Mouse (Mus musculus) B cell, adult (primary cell): ENCODE data around the gene Ugt3a1. TPM values are rescaled to one million over a fixed set of nuclear protein-coding genes. Genes with fewer than 3 reads are reported as not detected.

Experiments
- total RNA-seq: library from RNA; stranded (reverse); gene quantifications from 4 replicates; pipeline ENCODE4 v1.2.4, GENCODE M21; 2023; ENCODE audit not compliant: inconsistent age

The Ugt3a1 gene
- total RNA-seq, result not detected in 4 replicates

DNA sequence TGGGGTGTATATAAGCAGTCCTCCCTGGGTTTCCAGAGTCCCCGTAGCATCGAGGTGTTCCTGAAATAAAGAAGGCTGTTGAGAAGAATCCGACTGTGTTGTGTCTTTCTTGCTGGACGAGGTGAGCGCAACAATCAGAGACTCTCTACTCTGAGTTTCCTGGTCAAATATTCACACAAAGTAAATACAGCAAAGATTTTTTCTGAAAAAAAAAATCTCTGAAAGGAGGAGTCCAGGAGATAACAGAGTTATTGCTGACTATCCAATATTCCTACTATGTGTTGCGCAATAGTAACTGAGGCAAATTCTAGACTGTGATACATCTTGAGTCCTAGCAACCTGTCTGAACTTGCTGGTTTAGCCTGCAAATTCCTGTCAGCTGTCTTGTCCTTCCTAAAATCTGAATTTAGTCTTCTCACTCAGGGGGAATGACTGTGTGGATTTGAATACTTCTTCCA lies at the start of gene Ugt3a1:
Ugt3a1 (plus strand) TSS at position 51 of the 458 bp plus-strand sequence.

DNA sequence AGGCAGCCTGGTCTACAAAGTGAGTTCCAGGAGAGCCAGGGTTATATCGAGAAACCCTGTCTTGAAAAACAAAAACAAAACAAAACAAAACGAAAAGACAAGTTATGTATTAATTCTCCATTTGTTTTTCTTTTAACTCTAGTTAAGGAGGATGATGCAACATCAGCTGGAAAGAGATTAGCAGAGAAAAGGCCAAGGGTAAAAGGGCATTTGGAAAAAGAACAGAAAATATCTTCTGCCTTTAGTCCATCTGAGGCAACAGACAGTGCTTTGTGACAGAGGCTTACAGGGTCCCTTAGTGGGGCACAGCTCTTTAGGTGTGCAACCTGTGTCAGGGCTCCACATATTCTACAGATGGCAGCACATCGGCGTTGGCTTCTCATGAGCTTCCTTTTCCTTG lies 58.7 kb downstream of the Ugt3a1 start, which contains the start of gene Ugt3a2:
Ugt3a2 (plus strand) TSS at position 210 of the 400 bp plus-strand sequence.

Other genes with a start within 250 kb of the Ugt3a1 start
- 19.7 to 31.6 TPM (median 22.5 TPM) in 4 replicates for gene Nadk2, start 205.6 kb upstream of the Ugt3a1 start, total RNA-seq
- 10.0 to 15.2 TPM (median 12.2 TPM) in 4 replicates for gene Lmbrd2, start 136.3 kb upstream of the Ugt3a1 start, total RNA-seq
- 2.4 to 2.8 TPM (median 2.7 TPM) in 4 replicates for gene Skp2, start 121.5 kb upstream of the Ugt3a1 start, total RNA-seq
- gene Ugt3a2, start 58.7 kb downstream of the Ugt3a1 start, total RNA-seq, result not detected in 4 replicates
- gene Capsl, start 159.1 kb downstream of the Ugt3a1 start, total RNA-seq, result not detected in 4 replicates